Mouse (Mus musculus) MEL (cell line): ENCODE measurements around the gene Amn1. TPM values are rescaled to one million over a fixed set of nuclear protein-coding genes. Genes with fewer than 3 reads are reported as not detected.
A peak's percentile ranks its signal among the peaks of the same experiment; 100 is the strongest.

Experiments
- DNase-seq: peaks from one replicate; pipeline ENCODE4 v3.0.0; 2011; ENCODE audit warnings: low read depth, low spot score
- H3K27ac ChIP-seq: 2 replicates; pipeline ENCODE4 v1.5.1; 2012; ENCODE audit warnings: low read depth, mild to moderate bottlenecking, control low read depth, low read length, moderate library complexity; ENCODE audit not compliant: control insufficient read depth
- H3K27me3 ChIP-seq, 2 experiments: fragments of 150-350 bp in 1 of 2; sonication (generic) in 1 of 2; 2 replicates each; pipeline ENCODE4 v1.6.1; 2012; ENCODE audit warnings: low read length in 2 of 2, mild to moderate bottlenecking in 2 of 2, improper control_type of control experiment in 1 of 2, moderate library complexity in 1 of 2; ENCODE audit not compliant: insufficient read depth in 2 of 2, control insufficient read depth in 1 of 2
- H3K36me3 ChIP-seq, 2 experiments: 2 replicates each; pipeline ENCODE4 v1.6.1; 2012 to 2014; ENCODE audit warnings: low read length in 2 of 2, improper control_type of control experiment in 1 of 2, inconsistent platforms in 1 of 2, mild to moderate bottlenecking in 1 of 2; ENCODE audit not compliant: insufficient read depth in 2 of 2, control insufficient read depth in 1 of 2
- H3K4me1 ChIP-seq, 2 experiments: fragments of 150-350 bp in 1 of 2; sonication (generic) in 1 of 2; 2 replicates each; pipeline ENCODE4 v1.6.1; 2012; ENCODE audit warnings: low read length in 2 of 2, improper control_type of control experiment in 1 of 2, mild to moderate bottlenecking in 1 of 2; ENCODE audit not compliant: insufficient read depth in 2 of 2, control insufficient read depth in 1 of 2
- H3K4me3 ChIP-seq, 2 experiments: fragments of 150-350 bp in 1 of 2; sonication (generic) in 1 of 2; 2 replicates each; pipeline ENCODE4 v1.5.1; 2012; ENCODE audit warnings: low read depth in 2 of 2, low read length in 2 of 2, mild to moderate bottlenecking in 2 of 2, moderate library complexity in 2 of 2, control low read depth in 1 of 2, improper control_type of control experiment in 1 of 2; ENCODE audit not compliant: control insufficient read depth in 1 of 2, insufficient read depth in 1 of 2
- H3K79me2 ChIP-seq: 2 replicates; pipeline ENCODE4 v1.6.1; 2012; ENCODE audit warnings: mild to moderate bottlenecking, low read length, moderate library complexity; ENCODE audit not compliant: control insufficient read depth, poor library complexity, insufficient read depth
- H3K9ac ChIP-seq: 2 replicates; pipeline ENCODE4 v1.6.1; 2012; ENCODE audit warnings: low read depth, mild to moderate bottlenecking, control low read depth, low read length, moderate library complexity; ENCODE audit not compliant: control insufficient read depth, poor library complexity, severe bottlenecking
- H3K9me3 ChIP-seq: fragments of 150-350 bp; sonication (generic); replicated peaks from 2 replicates; pipeline ENCODE4 v1.6.1; 2012; ENCODE audit warnings: mild to moderate bottlenecking, low read length, improper control_type of control experiment, moderate library complexity; ENCODE audit not compliant: insufficient read depth
- BHLHE40 ChIP-seq: IDR thresholded peaks from 2 replicates; pipeline ENCODE4 v1.6.1; 2012; ENCODE audit warnings: low read depth, mild to moderate bottlenecking, inconsistent platforms, low read length, improper control_type of control experiment, borderline replicate concordance
- CHD1 ChIP-seq: IDR thresholded peaks from 2 replicates; pipeline ENCODE4 v1.6.1; 2012; ENCODE audit warnings: low read depth, mild to moderate bottlenecking, inconsistent platforms, low read length, improper control_type of control experiment
- CHD2 ChIP-seq: IDR thresholded peaks from 2 replicates; pipeline ENCODE4 v1.6.1; 2011; ENCODE audit warnings: low read length, improper control_type of control experiment
- CTCF ChIP-seq, 3 experiments: IDR thresholded peaks in 2 of 3; conservative IDR thresholded peaks in 1 of 3; 2 replicates each; pipeline ENCODE4 v1.5.1; 2011 to 2012; ENCODE audit warnings: low read length in 3 of 3, low read depth in 2 of 3, mild to moderate bottlenecking in 2 of 3, improper control_type of control experiment in 1 of 3, inconsistent platforms in 1 of 3, mixed read lengths in 1 of 3, moderate library complexity in 1 of 3; ENCODE audit not compliant: control insufficient read depth in 1 of 3, insufficient read depth in 1 of 3, poor library complexity in 1 of 3, severe bottlenecking in 1 of 3
- E2F4 ChIP-seq: IDR thresholded peaks from 2 replicates; pipeline ENCODE4 v1.6.1; 2011; ENCODE audit warnings: low read depth, low read length, improper control_type of control experiment, borderline replicate concordance
- ELF1 ChIP-seq: IDR thresholded peaks from 2 replicates; pipeline ENCODE4 v1.6.1; 2014; ENCODE audit warnings: low read depth, mild to moderate bottlenecking, inconsistent platforms, low read length, improper control_type of control experiment, moderate library complexity
- EP300 ChIP-seq, 2 experiments: IDR thresholded peaks; 2 replicates each; pipeline ENCODE4 v1.6.1; 2011; ENCODE audit warnings: improper control_type of control experiment in 2 of 2, low read length in 2 of 2, low read depth in 1 of 2, mild to moderate bottlenecking in 1 of 2
- ETS1 ChIP-seq: IDR thresholded peaks from 2 replicates; pipeline ENCODE4 v1.6.1; 2012; ENCODE audit warnings: low read depth, mild to moderate bottlenecking, inconsistent platforms, low read length, improper control_type of control experiment, moderate library complexity
- GABPA ChIP-seq: IDR thresholded peaks from 2 replicates; pipeline ENCODE4 v1.6.1; 2012; ENCODE audit warnings: low read depth, mild to moderate bottlenecking, inconsistent platforms, low read length, improper control_type of control experiment, moderate library complexity
- GATA1 ChIP-seq: IDR thresholded peaks from 2 replicates; pipeline ENCODE4 v1.6.1; 2011; ENCODE audit warnings: low read depth, low read length, improper control_type of control experiment
- HCFC1 ChIP-seq: IDR thresholded peaks from 2 replicates; pipeline ENCODE4 v1.6.1; 2012; ENCODE audit warnings: low read depth, mild to moderate bottlenecking, inconsistent platforms, low read length, improper control_type of control experiment, moderate library complexity
- JUND ChIP-seq: IDR thresholded peaks from 2 replicates; pipeline ENCODE4 v1.6.1; 2011; ENCODE audit warnings: low read depth, mild to moderate bottlenecking, improper control_type of control experiment, low read length
- KAT2A ChIP-seq: conservative IDR thresholded peaks from 2 replicates; pipeline ENCODE4 v1.6.1; 2012; ENCODE audit warnings: low read depth, low read length, improper control_type of control experiment, inconsistent platforms
- MAFK ChIP-seq: IDR thresholded peaks from 2 replicates; pipeline ENCODE4 v1.6.1; 2011; ENCODE audit warnings: low read depth, mild to moderate bottlenecking, low read length, improper control_type of control experiment, borderline replicate concordance
- MAX ChIP-seq: IDR thresholded peaks from 2 replicates; pipeline ENCODE4 v1.6.1; 2011; ENCODE audit warnings: low read length, improper control_type of control experiment
- MAZ ChIP-seq: IDR thresholded peaks from 2 replicates; pipeline ENCODE4 v1.6.1; 2012; ENCODE audit warnings: low read depth, mild to moderate bottlenecking, inconsistent platforms, low read length, improper control_type of control experiment
- MEF2A ChIP-seq: IDR thresholded peaks from 2 replicates; pipeline ENCODE4 v1.6.1; 2014; ENCODE audit warnings: low read depth, mild to moderate bottlenecking, inconsistent platforms, low read length, improper control_type of control experiment; ENCODE audit not compliant: poor library complexity, insufficient replicate concordance, severe bottlenecking; ENCODE audit errors: extremely low read depth
- MYC ChIP-seq: IDR thresholded peaks from 2 replicates; pipeline ENCODE4 v1.6.1; 2011; ENCODE audit warnings: low read depth, mild to moderate bottlenecking, low read length, improper control_type of control experiment, moderate library complexity
- NELFE ChIP-seq: IDR thresholded peaks from 2 replicates; pipeline ENCODE4 v1.6.1; 2011; ENCODE audit warnings: low read depth, low read length, improper control_type of control experiment
- NRF1 ChIP-seq: IDR thresholded peaks from 2 replicates; pipeline ENCODE4 v1.6.1; 2014; ENCODE audit warnings: low read depth, mild to moderate bottlenecking, inconsistent platforms, low read length, improper control_type of control experiment, moderate library complexity; ENCODE audit not compliant: poor library complexity, insufficient read depth, severe bottlenecking
- POLR2A ChIP-seq, 2 experiments: IDR thresholded peaks; 2 replicates each; pipeline ENCODE4 v1.6.1; 2011 to 2012; ENCODE audit warnings: low read length in 2 of 2, mild to moderate bottlenecking in 2 of 2, control low read depth in 1 of 2, improper control_type of control experiment in 1 of 2, low read depth in 1 of 2, moderate library complexity in 1 of 2; ENCODE audit not compliant: control insufficient read depth in 1 of 2, insufficient read depth in 1 of 2, poor library complexity in 1 of 2
- POLR2AphosphoS2 ChIP-seq: IDR thresholded peaks from 2 replicates; pipeline ENCODE4 v1.6.1; 2011; ENCODE audit warnings: low read length, improper control_type of control experiment
- POLR2AphosphoS5 ChIP-seq: IDR thresholded peaks from 2 replicates; pipeline ENCODE4 v1.6.1; 2012; ENCODE audit warnings: low read depth, borderline replicate concordance, mild to moderate bottlenecking, inconsistent platforms, low read length, moderate library complexity, mixed read lengths
- RAD21 ChIP-seq: IDR thresholded peaks from 2 replicates; pipeline ENCODE4 v1.6.1; 2011; ENCODE audit warnings: mild to moderate bottlenecking, low read depth, low read length, improper control_type of control experiment
- RCOR1 ChIP-seq: IDR thresholded peaks from 2 replicates; pipeline ENCODE4 v1.6.1; 2012; ENCODE audit warnings: low read depth, mild to moderate bottlenecking, inconsistent platforms, low read length, improper control_type of control experiment
- SIN3A ChIP-seq: IDR thresholded peaks from 2 replicates; pipeline ENCODE4 v1.6.1; 2012; ENCODE audit warnings: low read length, improper control_type of control experiment, inconsistent platforms
- SMC3 ChIP-seq: IDR thresholded peaks from 2 replicates; pipeline ENCODE4 v1.6.1; 2011; ENCODE audit warnings: low read depth, low read length, improper control_type of control experiment
- TAL1 ChIP-seq: IDR thresholded peaks from 2 replicates; pipeline ENCODE4 v1.6.1; 2012; ENCODE audit warnings: mild to moderate bottlenecking, inconsistent platforms, low read length, moderate library complexity, mixed read lengths
- TBP ChIP-seq: IDR thresholded peaks from 2 replicates; pipeline ENCODE4 v1.8.0; 2011; ENCODE audit warnings: low read depth, low read length, improper control_type of control experiment
- TCF12 ChIP-seq: IDR thresholded peaks from 2 replicates; pipeline ENCODE4 v1.6.1; 2014; ENCODE audit warnings: low read depth, mild to moderate bottlenecking, inconsistent platforms, low read length, improper control_type of control experiment, moderate library complexity
- UBTF ChIP-seq: IDR thresholded peaks from 2 replicates; pipeline ENCODE4 v1.6.1; 2012; ENCODE audit warnings: low read depth, mild to moderate bottlenecking, inconsistent platforms, low read length, improper control_type of control experiment, moderate library complexity, borderline replicate concordance; ENCODE audit not compliant: insufficient read depth
- USF2 ChIP-seq, 2 experiments: IDR thresholded peaks; 2 replicates each; pipeline ENCODE4 v1.6.1; 2011 to 2012; ENCODE audit warnings: improper control_type of control experiment in 2 of 2, low read length in 2 of 2, borderline replicate concordance in 1 of 2, inconsistent platforms in 1 of 2, low read depth in 1 of 2, mild to moderate bottlenecking in 1 of 2; ENCODE audit not compliant: insufficient read depth in 1 of 2
- ZC3H11A ChIP-seq: IDR thresholded peaks from 2 replicates; pipeline ENCODE4 v1.6.1; 2012; ENCODE audit warnings: low read depth, mild to moderate bottlenecking, inconsistent platforms, low read length, improper control_type of control experiment
- ZKSCAN1 ChIP-seq: IDR thresholded peaks from 2 replicates; pipeline ENCODE4 v1.6.1; 2012; ENCODE audit warnings: low read depth, mild to moderate bottlenecking, inconsistent platforms, low read length, improper control_type of control experiment, moderate library complexity
- ZMIZ1 ChIP-seq: IDR thresholded peaks from 2 replicates; pipeline ENCODE4 v1.6.1; 2012; ENCODE audit warnings: low read depth, mild to moderate bottlenecking, inconsistent platforms, low read length, improper control_type of control experiment, moderate library complexity
- polyA plus RNA-seq, 2 experiments: library from polyadenylated mRNA; stranded (reverse) in 1 of 2; unstranded in 1 of 2; fragments of >175 nt in 1 of 2; fragments of >200 nt in 1 of 2; gene quantifications; 2 replicates each; pipeline versions ENCODE4 v1.2.1 to v1.2.4; 2012; ENCODE audit warnings: low replicate concordance in 2 of 2, low read depth in 1 of 2; ENCODE audit not compliant: insufficient read length in 2 of 2, insufficient read depth in 1 of 2, missing spikeins in 1 of 2
- total RNA-seq: library from RNA; depleted of rRNA; stranded (reverse); fragments of 300-350 nt; gene quantifications from 2 replicates; pipeline ENCODE4 v1.2.3, GENCODE M21; 2012

The Amn1 gene
- total and polyA plus RNA-seq, 3 experiments: 2.7 TPM; not detected in 1

GRCm38 (mm10) chr6:149141393-149142173, 46.9 kb downstream of the Amn1 start:
- H3K27me3 ChIP-seq: no peaks in the 10 kb centered on the region
- H3K27ac ChIP-seq: peak overlapping the region; percentile 72
- H3K4me1 ChIP-seq: peaks cover 0 to 3% of the 10 kb centered on the region in 2 experiments; a peak in 1 of 4 replicates
- H3K9ac ChIP-seq: peak overlapping the region; percentile 78
- 0 out of 2 replicates have a peak, but pooled peaks cover 1% of the 10 kb centered on the region for H3K79me2 ChIP-seq
- no peaks in the 10 kb centered on the region for H3K9me3 ChIP-seq
- peak; percentile 95 for DNase-seq
- H3K36me3 ChIP-seq: peaks cover 0 to 8% of the 10 kb centered on the region in 2 experiments; a peak in 1 of 4 replicates
- H3K4me3 ChIP-seq: peak overlapping the region; percentile 75 to 76
- TF ChIP-seq NRF1 (no peak), USF2 (IDR thresholded peaks at IDR 0.05; ENCODE audit: borderline replicate concordance in 1 of 2, insufficient read depth in 1 of 2, low read depth in 1 of 2, low read length in 2 of 2) (no peak), UBTF (no peak), POLR2AphosphoS2 (peak; percentile 65; the same call in 1 of the 2 replicates), MAFK (no peak), TBP (peak; percentile 69), HCFC1 (peak; percentile 88), MEF2A (no peak), ZMIZ1 (no peak), ZC3H11A (no peak), MAZ (no peak), ZKSCAN1 (no peak), RAD21 (no peak; the same call in 1 of the 2 replicates), NELFE (peak; percentile 73), ETS1 (peak; percentile 64; the same call in 1 of the 2 replicates), SIN3A (peak; percentile 99), POLR2AphosphoS5 (no peak), RCOR1 (no peak), EP300 (IDR thresholded peaks at IDR 0.05; ENCODE audit: low read depth in 1 of 2, low read length in 2 of 2) (no peak), JUND (no peak), ELF1 (peak; percentile 62), POLR2A (IDR thresholded peaks at IDR 0.05; ENCODE audit: control insufficient read depth in 1 of 2, insufficient read depth in 1 of 2, low read depth in 1 of 2, low read length in 2 of 2, poor library complexity in 1 of 2) (peak; percentile 26 to 75; a peak in 2 of 4 replicates), GATA1 (peak; percentile 42; the same call in 1 of the 2 replicates), MYC (peak; percentile 87), CHD1 (no peak), SMC3 (peak; percentile 28), KAT2A (peak; percentile 53; the same call in 1 of the 2 replicates), GABPA (no peak), TAL1 (no peak), E2F4 (no peak), CTCF (IDR thresholded peaks at IDR 0.05 in 2 of 3, conservative IDR thresholded peaks at IDR 0.05 in 1 of 3; ENCODE audit: control insufficient read depth in 1 of 3, insufficient read depth in 1 of 3, low read depth in 2 of 3, low read length in 3 of 3, poor library complexity in 1 of 3, severe bottlenecking in 1 of 3) (0 out of 6 replicates have a peak, but pooled peaks of 1 of the 3 experiments have one; percentile 7), MAX (peak; percentile 83), CHD2 (no peak), TCF12 (peak; percentile 65; the same call in 1 of the 2 replicates), BHLHE40 (peak; percentile 92)
